Mouse (Mus musculus): ENCODE data around the gene Hck. TPM values are rescaled to one million over a fixed set of nuclear protein-coding genes. Genes with fewer than 3 reads are reported as not detected.
A peak's percentile ranks its signal among the peaks of the same experiment; 100 is the strongest.

Hck gene
- total RNA-seq, 2 experiments from 2014 or later: 16.3 to 25.7 TPM

DNA sequence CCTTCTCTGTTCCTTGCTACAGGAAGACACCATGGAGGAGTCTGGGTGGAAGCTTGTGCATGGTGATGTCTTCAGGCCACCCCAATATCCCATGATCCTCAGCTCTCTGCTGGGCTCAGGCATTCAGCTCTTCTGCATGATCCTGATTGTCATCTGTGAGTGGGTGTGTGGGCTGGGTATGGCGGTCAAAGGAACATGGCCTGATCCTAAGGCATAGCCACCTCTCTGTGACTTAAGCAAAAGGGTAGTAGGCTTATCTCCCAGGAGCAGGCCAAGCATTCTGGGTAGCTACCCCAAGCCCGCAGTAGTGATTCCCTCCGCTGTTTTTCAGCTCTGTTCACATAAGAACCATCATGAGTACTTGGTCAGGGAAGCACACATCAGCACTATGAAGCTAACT, 86.0 kb downstream of the Hck start:
- ATAC-seq (replicated peaks; ENCODE audit: poor library complexity): peak; percentile 24

DNA sequence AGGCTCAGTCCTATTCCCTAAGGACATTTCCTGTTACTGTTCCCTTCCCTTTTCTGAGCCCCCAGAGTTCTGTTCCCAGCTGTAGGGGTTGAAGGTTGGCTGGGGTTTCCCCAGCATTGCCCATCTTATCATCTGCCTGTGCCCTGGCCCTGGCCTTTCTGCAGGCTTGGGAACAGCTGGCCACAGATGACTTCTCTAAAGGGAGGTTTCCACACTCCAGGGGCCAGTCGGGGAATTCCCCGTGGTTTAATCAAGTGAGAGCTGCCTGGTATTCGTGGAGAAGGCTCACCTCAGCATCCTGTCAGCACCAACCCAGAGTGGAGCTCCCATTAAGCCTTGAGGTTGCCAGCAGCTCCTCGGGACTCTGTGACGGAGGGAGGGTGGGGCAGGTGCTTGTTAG, 90.2 kb downstream of the Hck start:
- no peak; the same call in 1 of the 2 replicates for ATAC-seq (replicated peaks; ENCODE audit: poor library complexity)

DNA sequence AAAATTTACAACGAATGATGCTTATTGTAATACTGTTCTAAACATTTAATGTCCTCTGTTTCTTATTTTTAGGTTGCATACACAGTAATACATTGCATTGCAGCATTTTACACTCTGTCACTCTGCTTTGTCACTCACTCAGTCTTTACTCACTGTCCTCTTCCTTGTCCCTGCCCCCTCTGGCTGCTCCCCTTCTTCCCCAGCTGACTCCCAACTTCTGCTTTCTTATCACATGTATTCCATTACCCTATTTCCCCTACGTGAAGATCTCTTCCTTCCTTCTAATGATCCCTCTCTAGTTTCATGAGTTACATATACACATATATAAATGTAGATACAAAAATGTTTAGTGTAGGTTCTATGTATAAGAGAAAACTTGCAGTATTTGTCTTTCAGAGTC, 90.8 kb downstream of the Hck start:
- ATAC-seq (replicated peaks; ENCODE audit: poor library complexity): peak; percentile 95

Other genes with a start within 250 kb of the Hck start
- not detected in 2 replicates for gene Mylk2, start 197.1 kb upstream of the Hck start, total RNA-seq (2015)
- not detected in 2 replicates for gene Mylk2, start 197.1 kb upstream of the Hck start, total RNA-seq (2017)
- not detected in 2 replicates for gene Foxs1, start 175.3 kb upstream of the Hck start, total RNA-seq (2015)
- not detected in 2 replicates for gene Foxs1, start 175.3 kb upstream of the Hck start, total RNA-seq (2017)
- gene Dusp15, start 156.8 kb upstream of the Hck start, total RNA-seq (2015): not detected in 2 replicates
- gene Dusp15, start 156.8 kb upstream of the Hck start, total RNA-seq (2017): not detected in 2 replicates
- gene Ttll9, start 146.0 kb upstream of the Hck start, total RNA-seq (2015): 1.8 and 2.1 TPM in 2 replicates
- gene Ttll9, start 146.0 kb upstream of the Hck start, total RNA-seq (2017): 1.6 TPM in 2 replicates
- gene Pdrg1, start 93.0 kb upstream of the Hck start, total RNA-seq (2015): 59.1 and 59.5 TPM in 2 replicates
- 178 and 193 TPM in 2 replicates for gene Pdrg1, start 93.0 kb upstream of the Hck start, total RNA-seq (2017)
- not detected in 2 replicates for gene Xkr7, start 76.6 kb upstream of the Hck start, total RNA-seq (2015)
- gene Xkr7, start 76.6 kb upstream of the Hck start, total RNA-seq (2017): not detected in 2 replicates
- gene Ccm2l, start 42.5 kb upstream of the Hck start, total RNA-seq (2015): 2.5 and 2.8 TPM in 2 replicates
- gene Ccm2l, start 42.5 kb upstream of the Hck start, total RNA-seq (2017): 1.2 and 2.2 TPM in 2 replicates
- gene Tm9sf4, start 52.8 kb downstream of the Hck start, total RNA-seq (2015): 59.2 and 60.4 TPM in 2 replicates
- 65.8 and 89.2 TPM in 2 replicates for gene Tm9sf4, start 52.8 kb downstream of the Hck start, total RNA-seq (2017)
- 8.0 and 10.8 TPM in 2 replicates for gene Tspyl3, start 117.0 kb downstream of the Hck start, total RNA-seq (2015)
- 7.0 and 8.9 TPM in 2 replicates for gene Tspyl3, start 117.0 kb downstream of the Hck start, total RNA-seq (2017)
- 42.3 and 45.4 TPM in 2 replicates for gene Plagl2, start 133.0 kb downstream of the Hck start, total RNA-seq (2015)
- 5.6 TPM in 2 replicates for gene Plagl2, start 133.0 kb downstream of the Hck start, total RNA-seq (2017)
- gene Pofut1, start 133.1 kb downstream of the Hck start, total RNA-seq (2015): 14.0 and 14.9 TPM in 2 replicates
- 16.7 and 22.1 TPM in 2 replicates for gene Pofut1, start 133.1 kb downstream of the Hck start, total RNA-seq (2017)
- gene Kif3b, start 182.9 kb downstream of the Hck start, total RNA-seq (2015): 3.6 and 5.5 TPM in 2 replicates
- gene Kif3b, start 182.9 kb downstream of the Hck start, total RNA-seq (2017): 9.9 and 11.3 TPM in 2 replicates
- gene Asxl1, start 237.4 kb downstream of the Hck start, total RNA-seq (2015): 31.1 and 32.0 TPM in 2 replicates
- gene Asxl1, start 237.4 kb downstream of the Hck start, total RNA-seq (2017): 20.0 and 24.1 TPM in 2 replicates

Measured in megakaryocyte progenitor cell, adult 5-6 weeks (primary cell).